Comparison of ENCODE assay signal across 35 mouse cellular contexts in the genomic region with DNA sequence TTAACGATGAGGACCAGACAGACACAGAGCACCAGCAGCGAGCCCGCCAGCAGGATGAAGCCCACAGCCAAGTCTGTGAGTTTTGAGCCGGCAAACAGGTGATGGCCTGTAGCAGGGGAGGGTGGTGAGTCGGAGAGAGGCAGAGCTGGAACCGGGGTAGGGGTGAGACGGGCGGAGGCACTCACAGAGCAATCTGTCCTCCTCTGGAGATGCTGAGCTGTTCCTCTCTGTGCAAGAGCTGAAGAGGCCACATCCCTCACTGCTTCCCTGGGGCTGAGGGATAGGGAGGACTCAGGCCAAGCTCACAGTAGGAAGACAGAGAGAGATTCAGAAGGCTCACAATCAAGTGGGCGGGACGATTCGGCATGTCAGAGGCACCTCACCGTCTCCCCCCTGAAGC. TPM values are rescaled to one million over a fixed set of nuclear protein-coding genes. Genes with fewer than 3 reads are reported as not detected.
DNase-seq lines count a peak whose midpoint lies in the region; ATAC-seq lines count a peak whose summit lies in the region.
"Had no signal": no experiment of that assay in that cellular context is flagged by ENCODE, and none has a peak within 500 bp of the region (broad histone marks: within the 10 kb centered on the region; RNA-seq: fewer than 3 reads in every experiment).

No protein-coding gene starts in this region.

- no peak for DNase-seq in midbrain, embryonic 10.5 days (ENCODE audit: low spot score)
- peak; percentile 45 for DNase-seq in ES-CJ7 (ENCODE audit: low read depth, low spot score)
- DNase-seq in R1 (ENCODE audit: low read depth, low spot score): peak; percentile 42
- no peak for DNase-seq in layer of hippocampus, adult 8-10 months (ENCODE audit: low spot score in 2 of 2)
- DNase-seq in adrenal gland, adult 8-10 months: no peak
- DNase-seq: adrenal gland, adult 2 months; adrenal gland, postnatal 25 days; cerebellum, adult 11-12 months; cerebellum, adult 8-10 months; cerebellum, postnatal 10 days; cerebellum, postnatal 36 days; embryo, embryonic 11 days; gastrocnemius, postnatal 10 days; gastrocnemius, postnatal 36 days; heart, postnatal 10 days; heart, postnatal 36 days; kidney, adult 11 months had no signal

- H3K27ac ChIP-seq in midbrain, embryonic 10.5 days (replicated peaks): 0 out of 2 replicates have a peak overlapping the region, but pooled peaks have one; percentile 15
- H3K27ac ChIP-seq in midbrain, embryonic 15.5 days: no peak overlapping the region
- H3K27ac ChIP-seq: embryonic facial prominence, embryonic 10.5 days; embryonic facial prominence, embryonic 13.5 days; forebrain, embryonic 12.5 days; forebrain, embryonic 15.5 days; heart, embryonic 15.5 days; hindbrain, embryonic 10.5 days; hindbrain, embryonic 13.5 days; intestine, embryonic 15.5 days had no signal

- H3K4me3 ChIP-seq in midbrain, embryonic 10.5 days: no peak overlapping the region
- H3K4me3 ChIP-seq in midbrain, embryonic 15.5 days: no peak overlapping the region
- H3K4me3 ChIP-seq: embryonic facial prominence, embryonic 10.5 days; embryonic facial prominence, embryonic 13.5 days; erythroblast, embryonic 14.5 days; forebrain, embryonic 12.5 days; forebrain, embryonic 15.5 days; heart, embryonic 12.5 days; heart, embryonic 15.5 days; hindbrain, embryonic 10.5 days; hindbrain, embryonic 13.5 days; intestine, embryonic 15.5 days had no signal

- H3K4me2 ChIP-seq in midbrain, embryonic 15.5 days: no peak overlapping the region
- H3K4me2 ChIP-seq: embryonic facial prominence, embryonic 13.5 days; forebrain, embryonic 12.5 days; forebrain, embryonic 15.5 days; heart, embryonic 12.5 days; heart, embryonic 15.5 days; hindbrain, embryonic 13.5 days; intestine, embryonic 15.5 days had no signal

- H3K27me3 ChIP-seq in midbrain, embryonic 10.5 days (ENCODE audit: low read depth, poor library complexity, severe bottlenecking): 0 out of 2 replicates have a peak, but pooled peaks cover 16% of the 10 kb centered on the region
- H3K27me3 ChIP-seq in midbrain, embryonic 15.5 days (replicated peaks): peaks cover 6% of the 10 kb centered on the region; the same call in 1 of the 2 replicates
- H3K27me3 ChIP-seq: forebrain, embryonic 15.5 days had no signal

- peaks cover 11% of the 10 kb centered on the region for H3K4me1 ChIP-seq in midbrain, embryonic 10.5 days
- peaks cover 4% of the 10 kb centered on the region for H3K4me1 ChIP-seq in midbrain, embryonic 15.5 days

- no peaks in the 10 kb centered on the region for H3K9me3 ChIP-seq in midbrain, embryonic 10.5 days (replicated peaks)
- no peaks in the 10 kb centered on the region for H3K9me3 ChIP-seq in midbrain, embryonic 15.5 days
- H3K9me3 ChIP-seq: embryonic facial prominence, embryonic 10.5 days; embryonic facial prominence, embryonic 13.5 days; forebrain, embryonic 12.5 days; forebrain, embryonic 15.5 days; heart, embryonic 12.5 days; heart, embryonic 15.5 days; hindbrain, embryonic 10.5 days; hindbrain, embryonic 13.5 days; intestine, embryonic 15.5 days had no signal

- WGBS in midbrain, embryonic 10.5 days: 50% methylated on average over 12 of the region's 12 CpGs
- 49% methylated on average over 12 of the region's 12 CpGs for WGBS in midbrain, embryonic 15.5 days

- H3K36me3 ChIP-seq in midbrain, embryonic 10.5 days: no peaks in the 10 kb centered on the region
- H3K36me3 ChIP-seq in midbrain, embryonic 15.5 days (replicated peaks): no peaks in the 10 kb centered on the region
- H3K36me3 ChIP-seq: embryonic facial prominence, embryonic 10.5 days; embryonic facial prominence, embryonic 13.5 days; forebrain, embryonic 12.5 days; forebrain, embryonic 15.5 days; heart, embryonic 12.5 days; heart, embryonic 15.5 days; hindbrain, embryonic 10.5 days; hindbrain, embryonic 13.5 days; intestine, embryonic 15.5 days had no signal

- no peak for ATAC-seq in midbrain, embryonic 15.5 days (replicated peaks)
- ATAC-seq: forebrain, embryonic 15.5 days; hindbrain, embryonic 16.5 days; intestine, embryonic 15.5 days had no signal

- H3K9ac ChIP-seq in midbrain, embryonic 15.5 days: no peak overlapping the region
- H3K9ac ChIP-seq: forebrain, embryonic 12.5 days; forebrain, embryonic 15.5 days; heart, embryonic 12.5 days; heart, embryonic 15.5 days; hindbrain, embryonic 13.5 days; intestine, embryonic 15.5 days had no signal

RNA-seq across cellular contexts. Expression of a gene that starts 3.1 kb away (rescaled TPM):
- polyA plus RNA-seq in midbrain, embryonic 10.5 days (2016; fragmentation: Nextera tagmentation; extraction: Ambion mirVana): not detected in 2 replicates
- not detected in 2 replicates for polyA plus RNA-seq in midbrain, embryonic 15.5 days (2015; fragmentation: Nextera tagmentation; extraction: Ambion mirVana)
- total RNA-seq in layer of hippocampus, adult 8-10 months (2022): not detected
- not detected for total RNA-seq in adrenal gland, adult 8-10 months (2022)
- total RNA-seq: adrenal gland, adult 2 months; adrenal gland, postnatal 25 days; gastrocnemius, adult 18-20 months; gastrocnemius, postnatal 10 days; gastrocnemius, postnatal 36 days; granulocyte monocyte progenitor cell, adult 5-6 weeks; heart, adult 8-10 months; heart, postnatal 10 days; heart, postnatal 36 days had no signal
- polyA plus RNA-seq: adrenal gland, adult 2 months; brain, embryonic 14.5 days; embryonic facial prominence, embryonic 10.5 days; embryonic facial prominence, embryonic 13.5 days; erythroblast, embryonic 14.5 days; forebrain, embryonic 12.5 days; forebrain, embryonic 15.5 days; heart, embryonic 12.5 days; heart, embryonic 15.5 days; hindbrain, embryonic 10.5 days; hindbrain, embryonic 13.5 days; hindbrain, embryonic 16.5 days had no signal

RNA-seq across cellular contexts. Expression of a gene that starts 5.5 kb away (rescaled TPM):
- not detected in 2 replicates for polyA plus RNA-seq in midbrain, embryonic 10.5 days (2016; fragmentation: Nextera tagmentation; extraction: Ambion mirVana)
- not detected in 2 replicates for polyA plus RNA-seq in midbrain, embryonic 15.5 days (2015; fragmentation: Nextera tagmentation; extraction: Ambion mirVana)
- total RNA-seq in layer of hippocampus, adult 8-10 months (2022): not detected
- not detected for total RNA-seq in adrenal gland, adult 8-10 months (2022)
- total RNA-seq: adrenal gland, adult 2 months; adrenal gland, postnatal 25 days; gastrocnemius, adult 18-20 months; gastrocnemius, postnatal 10 days; gastrocnemius, postnatal 36 days; granulocyte monocyte progenitor cell, adult 5-6 weeks; heart, adult 8-10 months; heart, postnatal 10 days; heart, postnatal 36 days; MEL had no signal
- polyA plus RNA-seq: adrenal gland, adult 2 months; brain, embryonic 14.5 days; cortical plate, adult 2 months; embryonic facial prominence, embryonic 10.5 days; embryonic facial prominence, embryonic 13.5 days; erythroblast, embryonic 14.5 days; forebrain, embryonic 12.5 days; forebrain, embryonic 15.5 days; heart, embryonic 12.5 days; heart, embryonic 15.5 days; hindbrain, embryonic 10.5 days; hindbrain, embryonic 13.5 days; hindbrain, embryonic 16.5 days had no signal

RNA-seq across cellular contexts. Expression of a gene that starts 6.5 kb away (rescaled TPM):
- 682 and 743 TPM in 2 replicates for polyA plus RNA-seq in midbrain, embryonic 10.5 days (2016; fragmentation: Nextera tagmentation; extraction: Ambion mirVana)
- 364 and 396 TPM in 2 replicates for polyA plus RNA-seq in midbrain, embryonic 15.5 days (2015; fragmentation: Nextera tagmentation; extraction: Ambion mirVana)
- 100 to 1,000 TPM; 303 to 348 (median 313) TPM for total RNA-seq in layer of hippocampus, adult 8-10 months (2022)
- total RNA-seq in adrenal gland, adult 8-10 months (2022): 100 to 1,000 TPM; 150 to 307 (median 222) TPM

RNA-seq across cellular contexts. Expression of a gene that starts 11.0 kb away (rescaled TPM):
- polyA plus RNA-seq in midbrain, embryonic 10.5 days (2016; fragmentation: Nextera tagmentation; extraction: Ambion mirVana): 28.3 and 32.0 TPM in 2 replicates
- polyA plus RNA-seq in midbrain, embryonic 15.5 days (2015; fragmentation: Nextera tagmentation; extraction: Ambion mirVana): 148 and 150 TPM in 2 replicates
- total RNA-seq in layer of hippocampus, adult 8-10 months (2022): 100 to 1,000 TPM; 219 to 241 (median 229) TPM
- 10 to 100 TPM; 10.3 to 18.0 (median 12.3) TPM for total RNA-seq in adrenal gland, adult 8-10 months (2022)

RNA-seq across cellular contexts. Expression of a gene that starts 11.2 kb away (rescaled TPM):
- 0.21 and 0.22 TPM in 2 replicates for polyA plus RNA-seq in midbrain, embryonic 10.5 days (2016; fragmentation: Nextera tagmentation; extraction: Ambion mirVana)
- 0.26 and 0.46 TPM in 2 replicates for polyA plus RNA-seq in midbrain, embryonic 15.5 days (2015; fragmentation: Nextera tagmentation; extraction: Ambion mirVana)
- not detected for total RNA-seq in layer of hippocampus, adult 8-10 months (2022)
- total RNA-seq in adrenal gland, adult 8-10 months (2022): not detected
- total RNA-seq: adrenal gland, adult 2 months; adrenal gland, postnatal 25 days; gastrocnemius, adult 18-20 months; gastrocnemius, postnatal 10 days; gastrocnemius, postnatal 36 days; granulocyte monocyte progenitor cell, adult 5-6 weeks; heart, adult 8-10 months; heart, postnatal 10 days; heart, postnatal 36 days had no signal
- polyA plus RNA-seq: adrenal gland, adult 2 months; embryonic facial prominence, embryonic 10.5 days; erythroblast, embryonic 14.5 days; forebrain, embryonic 12.5 days; heart, embryonic 12.5 days; hindbrain, embryonic 10.5 days had no signal

Comparison
In these comparisons a context has a peak if more than half of its experiments do, and no peak if none do; other contexts are left out.
1. DNase-seq: peak in ES-CJ7 (single experiment) and R1 (single experiment); none in midbrain, embryonic 10.5 days (single experiment), layer of hippocampus, adult 8-10 months (0 of 2) and adrenal gland, adult 8-10 months (single experiment).